Mouse (Mus musculus) olfactory bulb, adult 2 months (tissue): ENCODE data around the gene Nkain4.

Experiments used
- CTCF ChIP-seq: fragments of 200-500 bp; IDR thresholded peaks from 2 replicates; pipeline ENCODE4 v1.5.1; 2012; ENCODE audit warnings: low read depth, mild to moderate bottlenecking, low read length, moderate library complexity; ENCODE audit not compliant: insufficient read depth
- POLR2A ChIP-seq: fragments of 200-500 bp; IDR thresholded peaks from 2 replicates; pipeline ENCODE4 v1.6.1; 2012; ENCODE audit warnings: mild to moderate bottlenecking, low read depth, low read length, moderate library complexity; ENCODE audit not compliant: insufficient read depth

DNA sequence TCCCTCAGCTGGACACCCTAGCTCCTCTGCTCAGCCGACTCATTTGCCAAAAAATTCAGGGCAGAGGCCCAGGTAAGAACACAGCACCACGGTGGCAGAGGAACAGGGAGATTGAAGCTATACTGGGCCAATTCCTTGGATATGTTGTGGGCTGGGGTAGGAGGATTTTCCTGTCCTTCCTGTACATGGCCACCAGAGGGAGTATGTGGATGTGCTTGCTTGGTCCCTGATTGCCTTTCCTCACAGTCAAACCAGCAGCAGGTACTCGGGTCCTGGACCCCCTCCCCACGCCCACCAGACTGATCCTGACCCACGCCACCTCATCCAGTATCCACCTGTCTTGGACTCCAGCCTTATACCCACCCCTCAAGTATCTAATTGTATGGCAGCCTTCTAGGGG, 41.9 kb upstream of the Nkain4 start:
- TF ChIP-seq POLR2A (no peak), CTCF (no peak; the same call in 1 of the 2 replicates)
